Mouse (Mus musculus) kidney, postnatal 4 days (tissue): ENCODE measurements around the gene D130043K22Rik.

Experiments
- DNase-seq, 2 experiments: peaks; one replicate each; pipeline ENCODE4 v3.0.0; 2021; ENCODE audit warnings: mixed read lengths in 2 of 2

The D130043K22Rik gene

DNA sequence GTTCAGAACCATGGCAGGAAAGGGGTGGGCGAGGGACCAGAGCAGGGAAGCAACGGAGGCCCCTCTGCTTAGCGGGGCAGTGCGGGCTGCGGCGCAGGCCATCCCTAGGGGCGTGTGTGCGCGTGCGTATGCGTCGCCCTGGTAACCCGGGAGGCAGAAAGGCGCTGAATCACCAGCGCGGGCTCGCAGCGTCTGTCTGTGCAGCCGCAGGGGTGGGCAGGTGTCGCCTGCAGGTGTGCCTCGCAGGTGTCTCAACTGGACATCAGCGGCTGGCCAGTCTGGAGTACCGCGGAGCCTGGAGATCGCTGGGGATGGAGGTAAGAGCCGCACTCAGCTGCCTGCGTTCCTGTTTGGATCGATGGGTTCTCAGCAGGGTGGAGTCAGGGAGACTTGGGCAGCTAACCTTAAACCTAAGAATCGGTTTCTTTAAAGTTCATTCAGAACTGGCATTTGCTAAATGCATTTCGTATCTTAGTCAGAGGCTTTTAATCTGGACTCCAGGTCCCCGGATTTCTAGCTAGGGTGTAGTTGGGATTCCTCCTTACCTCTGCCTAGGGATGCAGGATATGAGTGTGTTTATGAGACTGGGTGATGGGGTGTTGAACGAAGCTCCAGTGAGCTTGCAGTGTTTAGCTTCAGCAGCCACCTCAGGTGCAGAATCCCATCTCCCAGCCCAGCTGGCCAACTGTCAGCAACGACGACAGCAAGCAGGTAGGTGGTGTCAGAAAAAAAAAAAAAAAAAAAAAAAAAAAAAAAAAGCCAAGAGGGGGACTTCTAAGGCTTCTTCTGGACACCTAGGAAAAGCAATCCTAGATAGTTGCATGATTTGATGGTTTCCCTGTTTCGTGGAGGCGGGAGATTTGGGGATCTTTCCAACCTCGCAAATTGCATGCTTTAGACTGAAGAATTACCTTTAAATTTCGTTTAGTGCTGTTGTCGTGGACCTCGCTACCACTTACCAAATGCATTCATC, at the start of gene D130043K22Rik:
Gene D130043K22Rik, plus strand, starts transcription at position 153 of the 973 bp plus-strand sequence.
- DNase-seq = peak; percentile 66 to 70

DNA sequence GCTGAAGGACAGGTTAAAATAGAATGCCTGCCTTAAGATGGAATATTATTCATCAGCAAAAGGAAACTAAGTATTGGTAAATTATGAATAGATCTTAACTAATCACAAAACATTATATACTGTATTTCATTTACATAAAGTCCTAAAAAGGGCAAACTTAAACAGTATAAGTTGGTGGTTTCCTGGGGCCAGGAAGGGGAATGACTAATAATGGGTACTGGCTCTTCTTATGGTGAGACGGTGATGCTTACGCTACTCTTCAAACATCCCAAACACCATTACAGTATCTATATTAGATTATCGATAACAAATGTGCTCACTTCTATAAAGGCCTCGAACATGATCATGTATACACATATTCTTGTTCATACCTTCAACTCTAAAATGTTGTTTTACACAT, 46.2 kb upstream of the D130043K22Rik start:
- no peak for DNase-seq

DNA sequence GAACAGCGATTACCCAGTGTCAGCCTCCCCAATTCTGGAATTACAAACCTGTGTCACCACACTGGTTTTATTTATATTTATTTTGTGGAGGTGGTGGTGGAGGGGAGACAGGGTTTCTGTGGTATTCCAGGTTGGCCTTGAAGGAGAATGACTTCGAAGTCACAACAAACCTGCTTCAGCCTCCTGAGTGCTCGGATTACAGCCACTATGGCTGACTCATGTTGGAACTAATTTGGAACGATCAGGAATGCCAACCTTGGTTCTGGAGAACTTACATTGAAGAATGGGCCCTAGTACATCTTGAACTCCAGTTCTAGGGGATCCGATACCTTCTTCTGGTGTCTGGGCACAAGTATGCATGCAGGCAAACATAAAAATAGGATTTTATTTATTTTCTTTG, 45.6 kb upstream of the D130043K22Rik start:
- no peak for DNase-seq

DNA sequence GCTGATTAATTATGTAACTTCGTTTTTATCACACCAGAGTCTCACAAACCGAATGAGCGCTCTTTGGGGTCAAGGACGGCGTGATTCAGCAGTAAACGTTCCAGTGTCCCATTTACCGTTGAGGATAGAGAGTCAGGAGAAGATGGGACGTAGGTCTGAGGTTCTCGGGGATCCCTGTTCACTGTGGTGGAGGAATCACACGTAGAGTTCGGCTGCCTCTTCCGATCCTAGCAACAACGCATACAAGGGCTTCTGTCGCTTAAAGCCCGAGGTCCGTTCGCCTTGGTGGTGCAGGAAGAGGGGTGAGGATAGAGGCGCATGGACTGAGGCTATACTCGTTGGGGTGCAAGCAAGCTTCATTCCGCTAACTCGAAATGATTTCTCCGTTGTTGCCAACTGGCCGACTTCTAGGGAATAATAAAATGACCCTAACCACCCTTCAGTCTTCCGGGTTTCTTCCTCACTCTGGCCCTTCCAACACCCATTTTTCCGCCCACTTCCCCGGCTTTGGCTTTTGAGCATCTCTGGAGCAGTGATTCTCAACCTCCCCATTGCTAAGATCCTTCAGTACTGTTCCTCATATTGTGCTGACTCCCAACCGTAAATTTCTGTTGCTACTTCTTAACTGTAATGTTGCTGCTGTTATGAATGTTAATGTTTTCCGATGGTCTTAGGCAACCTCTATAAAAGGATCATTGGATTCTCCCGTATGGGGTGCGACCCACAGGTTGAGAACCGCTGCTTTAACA, 44.8 kb upstream of the D130043K22Rik start:
- DNase-seq = peak; percentile 42 to 61

DNA sequence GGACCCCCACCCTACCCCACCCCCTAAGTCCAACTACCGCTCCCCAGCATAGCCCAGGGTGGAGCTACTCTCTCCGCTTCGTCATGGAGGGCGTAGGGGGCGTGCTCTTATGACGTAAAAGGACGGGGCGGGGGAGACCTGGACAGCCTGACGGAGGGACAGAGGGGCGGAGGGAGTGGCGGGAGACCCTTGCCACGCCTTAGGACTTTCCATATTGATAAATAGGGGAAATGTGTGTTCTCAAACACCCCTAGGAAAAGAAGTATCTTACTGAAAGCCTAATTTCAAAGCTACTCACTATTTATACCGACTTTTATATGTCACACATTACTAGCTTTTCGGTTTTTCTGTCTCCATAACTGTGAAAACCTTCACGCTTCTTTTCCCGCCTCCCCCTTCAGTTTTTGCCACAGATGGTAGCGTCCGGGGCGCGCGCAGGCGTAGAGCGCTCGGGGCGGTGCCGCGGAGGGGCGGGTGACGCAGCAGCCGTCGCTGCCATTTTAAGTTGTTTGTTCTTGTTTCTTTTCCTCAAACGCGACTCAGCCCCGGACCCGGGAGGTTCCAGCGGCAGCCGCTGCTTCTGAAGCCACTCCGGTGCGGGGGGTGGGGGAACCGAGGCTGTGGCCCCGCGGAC, 44.1 kb upstream of the D130043K22Rik start:
- DNase-seq = peak; percentile 97 to 98

DNA sequence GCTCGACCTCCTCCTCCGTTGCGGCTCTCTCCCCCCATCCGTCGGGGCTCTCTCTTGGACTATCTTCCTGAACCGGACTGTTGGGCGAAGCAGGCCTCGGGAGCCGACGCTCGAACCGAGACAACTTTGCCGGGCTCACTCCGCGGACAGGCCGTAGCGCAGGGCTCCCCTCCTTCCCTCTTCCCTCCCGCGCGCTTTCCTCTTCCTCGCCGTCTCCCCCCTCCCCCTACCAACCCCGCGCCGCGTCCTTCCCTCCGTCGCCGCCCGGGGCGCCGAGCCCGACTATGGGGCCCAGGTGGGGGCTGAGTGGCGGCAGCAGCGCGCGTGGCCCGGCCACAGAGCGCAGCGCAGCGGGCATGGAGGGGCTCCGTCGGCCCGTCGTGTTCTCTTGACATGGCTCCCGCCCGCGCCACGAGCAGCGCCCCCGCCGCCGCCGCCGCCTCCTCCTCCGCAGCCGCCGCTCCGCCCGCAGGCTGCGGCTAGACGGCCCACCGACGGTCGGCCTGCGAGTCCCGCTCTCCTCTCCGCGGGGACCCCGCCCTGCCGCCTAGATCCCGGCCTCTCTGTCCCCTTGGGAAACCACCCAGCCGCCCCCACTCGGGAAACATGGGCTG, 43.5 kb upstream of the D130043K22Rik start, which contains the start of gene BC005537:
Gene BC005537, plus strand, starts transcription at position 350 of the 614 bp plus-strand sequence.
- peak; percentile 68 to 79 for DNase-seq

DNA sequence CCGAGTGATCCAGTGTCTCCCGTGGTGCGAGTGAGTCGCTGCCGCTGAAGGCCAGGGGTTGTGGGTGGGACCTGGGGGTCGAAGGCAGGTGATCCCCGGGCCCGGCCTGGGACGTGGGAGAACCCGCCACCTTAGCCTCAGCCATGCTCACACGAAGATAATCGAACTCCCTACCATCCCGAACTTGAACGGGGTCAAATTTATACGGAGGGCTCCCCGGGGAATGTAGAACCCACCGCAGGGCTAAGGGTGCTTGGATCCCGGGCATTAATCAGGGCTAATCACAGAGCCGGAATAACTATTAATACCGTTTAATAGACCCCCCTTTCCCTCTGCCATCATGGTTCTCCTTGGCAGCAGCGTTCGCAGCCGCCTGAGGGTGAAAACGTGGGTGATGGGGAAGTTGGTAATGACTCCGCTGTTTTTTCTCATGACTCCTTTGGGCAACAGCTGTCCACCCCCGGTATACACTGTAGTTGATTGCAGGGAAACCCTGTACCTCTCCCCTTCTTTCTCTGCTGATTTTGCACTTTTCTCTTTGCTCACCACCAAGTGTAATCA, 42.7 kb upstream of the D130043K22Rik start:
- peak; percentile 31 to 39 for DNase-seq

DNA sequence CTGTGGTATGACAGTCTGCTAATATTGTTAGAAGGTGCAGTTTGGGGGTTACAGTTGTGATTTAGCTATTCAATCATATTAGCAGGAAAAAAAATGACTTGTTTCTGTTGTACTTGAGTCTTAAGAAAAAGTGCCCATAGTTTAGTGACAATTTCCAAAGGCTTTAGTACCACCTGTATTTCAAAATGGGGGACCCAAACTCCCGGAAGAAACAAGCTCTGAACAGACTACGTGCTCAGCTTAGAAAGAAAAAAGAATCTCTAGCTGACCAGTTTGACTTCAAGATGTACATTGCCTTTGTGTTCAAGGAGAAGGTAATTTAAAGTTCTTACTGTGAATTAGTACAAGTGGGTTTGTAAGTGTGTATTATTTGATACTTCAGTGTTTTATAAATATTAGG, 41.7 kb upstream of the D130043K22Rik start:
- no peak for DNase-seq

DNA sequence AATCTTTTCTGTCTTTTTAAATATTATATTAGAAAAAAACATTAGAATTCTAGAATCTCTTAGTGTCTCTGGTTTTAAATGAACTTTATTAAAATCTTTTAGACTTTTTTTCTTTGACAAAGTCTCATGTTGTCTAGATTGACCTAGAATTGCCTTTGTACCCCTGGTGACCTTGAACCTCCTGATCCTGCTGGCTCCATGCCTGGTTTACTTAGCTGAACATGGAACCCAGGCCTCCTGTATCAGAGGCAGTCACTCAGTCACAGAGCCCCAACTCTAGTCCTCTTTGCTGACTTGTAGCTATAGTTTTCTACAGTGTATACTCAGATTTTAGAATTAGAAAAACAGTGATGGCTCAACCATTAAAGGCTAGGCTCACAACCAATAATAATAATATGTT, 38.9 kb upstream of the D130043K22Rik start:
- no peak for DNase-seq

DNA sequence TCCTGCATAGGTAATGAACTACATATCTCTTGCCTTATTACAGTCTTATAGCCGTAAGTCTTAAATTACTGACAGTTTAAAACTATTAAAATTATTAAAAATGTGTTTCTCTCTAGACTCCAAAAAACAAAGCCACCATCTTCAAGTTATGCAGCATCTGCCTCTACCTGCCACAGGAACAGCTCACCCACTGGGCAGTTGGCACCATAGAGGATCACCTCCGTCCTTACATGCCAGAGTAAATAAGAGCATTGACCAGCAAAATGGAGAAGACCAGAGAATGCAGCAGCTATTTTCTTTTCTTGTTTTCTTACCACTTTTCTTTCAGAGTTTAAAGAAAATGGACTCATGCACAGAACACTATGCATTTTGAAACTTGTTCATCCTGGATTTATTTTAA, 32.4 kb upstream of the D130043K22Rik start:
- DNase-seq = no peak

DNA sequence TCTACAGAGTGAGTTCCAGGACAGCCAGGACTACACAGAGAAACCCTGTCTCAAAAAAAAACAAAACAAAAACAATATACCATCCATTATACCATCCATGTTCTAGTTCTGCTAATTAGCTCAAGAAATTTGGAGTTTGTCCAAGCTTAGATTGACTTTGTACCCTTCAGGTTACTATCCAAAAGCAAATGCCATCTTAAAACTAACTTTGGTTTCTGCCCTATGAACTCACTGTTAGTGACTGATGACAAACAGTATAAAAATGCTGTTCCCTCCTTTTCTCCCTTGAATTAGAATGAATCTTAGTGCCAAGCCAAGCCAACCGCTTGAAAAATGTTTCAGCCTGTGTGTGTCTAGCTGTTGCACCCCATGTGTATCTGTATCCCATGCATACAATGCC, 30.3 kb upstream of the D130043K22Rik start:
- no peak for DNase-seq

DNA sequence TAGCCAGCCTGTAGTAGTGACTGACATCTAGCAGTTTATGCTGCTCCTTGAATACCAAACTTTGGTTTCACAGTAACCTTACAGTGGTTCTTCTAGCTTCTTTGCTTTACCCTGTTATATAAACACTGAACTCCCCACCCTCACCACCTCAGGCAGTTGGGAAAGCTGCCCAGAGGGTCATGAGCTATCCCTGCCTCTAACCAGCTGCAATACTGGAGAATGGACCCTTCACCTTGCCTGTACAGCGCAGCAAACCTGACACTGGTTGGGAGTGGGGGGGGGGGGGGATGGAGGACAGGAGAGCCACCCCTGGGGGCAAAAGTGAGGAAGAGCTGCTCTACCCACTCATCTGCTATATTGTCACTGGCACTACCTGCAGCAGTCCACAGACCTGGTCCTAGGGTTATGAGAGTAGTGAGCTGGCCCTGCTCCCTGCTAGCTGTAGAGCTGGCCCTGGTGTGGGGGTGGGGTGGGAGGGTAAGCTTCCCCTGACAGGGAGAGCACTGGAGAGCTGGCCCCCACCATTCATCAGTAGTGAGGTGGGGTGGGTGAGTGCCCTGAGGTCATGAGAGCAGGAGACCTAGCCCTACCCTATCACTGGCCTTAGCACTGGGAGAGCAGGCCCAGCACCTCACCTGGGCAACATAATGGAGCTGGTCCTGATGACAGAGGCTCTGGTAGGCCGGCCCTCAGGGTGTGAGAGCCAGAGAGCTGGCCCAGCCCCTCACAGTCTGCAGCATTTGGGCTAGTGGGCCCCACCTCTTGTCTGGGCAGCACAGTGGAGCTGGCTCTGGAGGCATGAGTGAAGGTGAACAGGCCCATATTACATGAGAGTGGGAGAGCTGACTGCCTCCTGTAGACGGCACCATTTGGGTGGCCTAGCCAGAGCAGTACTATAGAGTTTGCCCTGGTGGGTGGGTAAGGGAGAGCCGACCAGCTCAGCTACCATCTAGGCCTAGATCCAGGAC, 28.5 kb upstream of the D130043K22Rik start:
- peak; percentile 21 to 38 for DNase-seq

DNA sequence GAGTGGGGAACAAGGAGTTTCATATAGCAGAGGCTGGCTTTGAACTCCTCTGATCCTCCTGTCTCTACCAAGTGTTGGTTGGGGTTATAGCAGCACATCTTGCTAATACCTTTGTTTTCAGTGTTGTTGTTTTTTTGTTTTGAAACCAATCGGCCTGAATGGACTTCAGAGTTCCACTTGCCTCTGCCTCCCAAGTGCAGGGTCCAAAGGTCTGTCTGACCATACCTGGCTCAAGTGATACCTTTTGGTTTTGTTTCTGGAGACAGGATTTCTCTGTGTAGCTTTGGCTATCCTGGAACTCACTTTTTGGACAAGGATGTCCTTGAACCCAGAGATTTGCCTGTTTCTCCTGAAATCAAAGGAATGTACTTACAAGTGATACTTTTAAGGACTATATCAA, 25.0 kb upstream of the D130043K22Rik start:
- no peak for DNase-seq

DNA sequence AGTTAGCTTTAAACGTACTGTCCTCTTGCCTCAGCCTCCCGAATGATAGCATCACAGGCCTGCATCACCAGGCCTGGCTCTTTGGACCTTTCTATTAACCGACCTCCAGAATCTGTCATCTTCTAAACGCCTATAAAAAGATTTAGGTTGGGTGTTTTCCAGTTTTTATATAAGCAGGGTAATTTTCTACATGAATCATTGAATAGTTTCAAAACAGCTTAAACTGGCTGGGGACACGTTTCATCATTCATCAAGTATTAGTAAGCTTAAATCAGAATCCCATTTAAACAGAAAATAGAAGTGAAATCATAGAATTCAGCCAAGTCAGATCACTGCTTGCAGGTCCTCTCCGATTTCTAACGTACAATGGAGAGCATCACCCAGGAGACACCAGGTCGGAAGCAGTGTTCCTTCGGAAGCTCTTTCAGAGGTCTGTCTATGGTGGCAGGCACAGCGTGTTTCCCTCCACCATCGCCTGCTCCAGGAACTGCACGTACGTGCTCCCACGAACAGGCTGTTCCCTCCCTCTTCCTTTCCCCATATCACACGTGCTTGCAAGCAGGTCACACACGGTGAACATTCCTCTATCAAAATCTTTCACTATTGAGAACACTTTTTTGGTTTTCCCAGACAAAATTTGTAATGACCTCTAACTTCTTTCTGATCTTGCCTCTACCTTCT, 22.1 kb upstream of the D130043K22Rik start:
- DNase-seq = no peak

DNA sequence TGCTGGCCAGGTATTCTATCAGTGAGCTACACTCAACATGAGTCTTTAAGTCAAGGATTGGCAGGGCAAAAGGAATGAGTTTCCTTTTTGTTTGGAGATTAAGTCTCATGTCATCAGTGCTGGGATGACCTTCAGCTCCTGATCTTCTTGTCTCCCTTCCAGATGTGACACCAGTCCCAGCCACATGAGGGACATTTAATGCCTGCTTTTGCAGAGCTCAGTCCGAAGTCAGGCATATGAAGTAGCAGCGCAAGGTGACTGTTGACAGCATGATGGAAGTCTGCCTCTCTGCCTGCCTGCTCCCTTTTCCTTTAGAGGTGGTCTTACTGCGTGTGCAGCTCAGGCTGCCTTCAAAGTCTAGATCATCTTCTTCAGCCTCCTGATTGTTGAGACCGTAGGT, 20.3 kb upstream of the D130043K22Rik start:
- no peak for DNase-seq

DNA sequence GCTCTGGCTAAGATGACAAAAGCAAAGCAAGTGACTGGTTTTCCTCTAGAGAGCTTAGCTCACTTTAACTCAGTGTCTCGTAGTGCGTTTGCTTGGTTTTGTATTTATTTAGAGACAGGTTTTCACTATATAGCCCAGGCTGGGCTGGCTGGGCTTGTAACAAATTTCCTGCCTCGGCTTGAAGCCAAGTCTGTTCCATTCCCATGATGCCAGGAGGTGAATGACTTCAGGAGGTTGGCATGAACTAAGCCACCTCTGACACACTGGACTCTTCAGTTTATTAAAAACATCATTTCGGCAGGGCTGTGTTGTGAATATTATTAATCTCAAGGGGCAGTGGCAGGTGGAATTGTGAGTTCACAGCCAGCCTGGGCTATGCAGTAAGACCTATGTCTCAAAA, 19.3 kb upstream of the D130043K22Rik start:
- no peak for DNase-seq

DNA sequence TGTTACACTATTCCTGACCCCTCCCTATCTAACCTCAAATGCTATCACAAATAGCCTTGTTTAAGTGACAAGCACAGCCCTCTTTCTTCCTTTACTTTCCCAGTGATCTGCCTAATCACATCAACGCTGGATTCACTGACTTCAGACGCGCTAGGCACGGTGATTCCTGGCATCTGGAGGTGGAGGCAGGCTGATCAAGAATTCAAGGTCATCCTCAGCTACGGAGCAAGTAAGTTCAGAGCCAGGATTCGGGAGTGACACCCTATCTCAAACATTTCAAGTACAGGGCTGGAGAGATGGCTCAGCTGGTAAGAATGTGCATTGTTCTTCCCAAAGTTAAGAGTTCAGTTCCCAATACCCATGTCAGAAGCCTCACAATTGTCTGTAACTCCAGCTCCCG, 18.8 kb upstream of the D130043K22Rik start:
- no peak for DNase-seq

DNA sequence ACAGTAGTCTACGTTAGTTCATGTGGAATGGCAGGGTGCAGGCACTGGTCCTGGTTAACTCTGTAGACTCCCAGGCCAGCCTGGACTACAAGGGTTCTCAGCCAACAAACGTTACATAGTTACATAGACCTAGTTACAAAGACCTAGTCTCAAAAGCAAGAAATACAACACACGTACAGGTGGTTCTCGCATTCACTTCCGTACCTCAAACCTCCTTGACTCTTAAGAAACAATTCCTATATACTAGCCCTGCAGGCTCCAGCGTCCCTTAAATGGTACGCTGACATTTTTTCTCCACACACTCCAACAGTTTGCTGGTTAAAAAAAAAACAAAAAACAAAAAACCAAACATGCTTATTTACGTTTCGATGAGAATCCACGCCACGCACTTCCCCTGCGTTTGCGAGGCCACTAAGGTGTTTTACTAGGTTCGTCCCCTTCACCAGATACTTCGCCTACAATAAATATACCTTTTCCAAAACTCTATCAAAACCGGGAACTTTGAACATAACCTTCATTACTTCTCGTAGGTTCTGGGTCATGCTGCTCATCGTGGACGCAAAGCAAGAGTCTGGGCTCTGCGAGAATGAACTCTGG, 14.1 kb upstream of the D130043K22Rik start:
- DNase-seq = no peak

DNA sequence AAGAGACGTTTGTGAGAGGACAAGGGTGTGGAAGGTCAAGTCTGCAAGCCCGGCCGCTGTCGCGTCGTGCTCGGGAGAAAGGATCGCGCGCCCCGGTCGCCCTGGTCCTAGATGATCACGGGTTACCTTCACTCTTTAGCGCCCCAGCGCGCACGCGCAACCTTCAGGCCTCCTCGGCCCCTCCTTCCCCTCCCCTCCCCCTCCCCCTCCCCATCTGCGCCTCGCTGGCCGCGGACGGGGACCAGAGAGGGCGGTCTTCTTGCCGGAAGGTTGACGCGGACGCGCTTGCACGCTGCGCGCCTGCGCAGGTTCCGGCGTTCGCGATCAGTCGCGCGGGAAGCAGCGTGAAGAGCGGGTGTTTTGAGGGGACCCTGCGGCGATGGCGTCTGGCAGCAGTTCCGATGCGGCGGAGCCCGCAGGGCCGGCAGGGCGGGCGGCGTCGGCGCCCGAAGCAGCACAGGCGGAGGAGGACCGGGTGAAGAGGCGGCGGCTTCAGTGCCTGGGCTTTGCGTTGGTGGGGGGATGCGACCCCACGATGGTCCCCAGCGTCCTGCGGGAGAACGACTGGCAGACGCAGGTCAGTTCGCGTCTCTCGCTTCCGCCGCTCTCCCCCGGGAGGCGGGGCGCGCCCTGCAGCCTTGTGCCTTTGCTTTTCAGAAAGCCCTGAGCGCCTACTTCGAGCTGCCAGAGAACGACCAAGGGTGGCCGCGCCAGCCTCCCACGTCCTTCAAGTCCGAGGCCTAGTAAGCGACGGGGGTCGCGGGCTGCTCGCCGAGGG, 13.4 kb upstream of the D130043K22Rik start, which contains the start of the genes Acot13 and Tdp2:
Gene Acot13, minus strand, starts transcription at position 188 of the 778 bp plus-strand sequence.
Gene Tdp2, plus strand, starts transcription at position 327 of the 778 bp plus-strand sequence.
- DNase-seq = peak; percentile 95 to 98
